Mouse (Mus musculus) erythroblast, embryonic 14.5 days (primary cell): ENCODE results near the gene Clca4b.

ENCODE experiments used
- GATA1 ChIP-seq: IDR thresholded peaks from 2 replicates; pipeline ENCODE4 v1.6.1; 2012; ENCODE audit warnings: low read length, inconsistent platforms, mixed read lengths
- TAL1 ChIP-seq: IDR thresholded peaks from 3 replicates; pipeline ENCODE4 v1.6.1; 2012; ENCODE audit warnings: low read length, inconsistent platforms, mixed read lengths

GRCm38 (mm10) chr3:144976091-144976490 is 43.8 kb upstream of the Clca4b start:
- TF ChIP-seq GATA1: no peak
- TF ChIP-seq TAL1: no peak
